Mouse (Mus musculus): ENCODE measurements around the gene Oat.

The Oat gene

DNA sequence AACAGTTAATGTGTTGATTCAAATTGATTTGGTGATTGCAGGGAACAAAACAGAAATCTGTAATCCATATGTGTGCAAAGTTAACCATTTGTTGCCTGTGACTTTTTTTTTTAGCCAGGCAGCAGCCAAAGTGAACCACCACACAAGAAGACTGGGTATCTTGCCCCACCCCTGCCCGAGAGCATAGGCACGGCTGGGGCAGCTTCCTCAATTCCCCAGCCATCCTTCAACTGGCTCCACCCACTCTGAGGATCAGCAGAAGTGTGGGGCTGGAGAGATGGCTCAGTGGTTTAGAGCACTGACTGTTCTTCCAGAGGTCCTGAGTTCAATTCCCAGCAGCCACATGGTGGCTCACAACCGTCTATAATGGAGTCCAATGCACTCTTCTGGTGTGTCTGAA lies 34.6 kb downstream of the Oat start:
- DNase-seq (ENCODE audit: low spot score in 2 of 2): no peak

DNA sequence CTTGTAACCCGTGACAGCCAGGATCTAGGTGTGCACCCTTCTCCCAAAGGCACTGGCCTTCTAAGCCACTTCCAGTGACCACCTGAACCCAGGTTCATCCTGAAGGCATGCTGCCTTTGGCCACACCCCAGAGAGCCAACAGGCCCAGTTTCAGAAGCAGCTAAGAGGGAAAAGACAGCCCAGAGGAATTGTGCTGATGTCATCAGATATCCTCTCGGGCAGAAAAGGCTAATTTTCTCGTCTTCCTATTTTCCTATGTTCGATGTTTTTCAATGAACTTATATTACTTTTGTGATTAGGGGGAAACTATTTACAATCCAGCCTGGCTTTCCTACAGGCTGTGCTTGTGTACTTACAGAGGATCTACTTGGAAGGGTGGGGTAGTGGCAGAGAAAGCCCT lies 35.6 kb downstream of the Oat start:
- no peak for DNase-seq (ENCODE audit: low spot score in 2 of 2)

DNA sequence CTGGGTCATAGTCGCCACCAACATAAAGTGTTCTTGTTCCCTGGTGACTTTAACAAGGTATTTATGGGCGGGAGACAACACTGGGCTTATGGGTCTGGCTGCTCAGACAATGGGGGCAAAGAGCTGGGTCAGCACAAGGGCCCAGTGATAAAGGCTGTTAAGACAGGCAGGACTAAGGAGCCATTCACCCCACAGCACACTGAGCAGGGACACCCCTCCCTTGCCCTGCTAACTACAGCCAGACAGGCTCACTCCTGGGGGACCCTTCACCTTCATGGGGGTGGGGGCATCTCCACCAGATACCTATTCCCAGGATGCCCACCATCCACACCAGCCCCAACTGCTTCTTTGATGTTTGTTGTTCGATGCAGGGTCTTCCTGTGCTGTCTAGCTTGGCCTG lies 47.0 kb downstream of the Oat start:
- no peak for DNase-seq (ENCODE audit: low spot score in 2 of 2)

DNA sequence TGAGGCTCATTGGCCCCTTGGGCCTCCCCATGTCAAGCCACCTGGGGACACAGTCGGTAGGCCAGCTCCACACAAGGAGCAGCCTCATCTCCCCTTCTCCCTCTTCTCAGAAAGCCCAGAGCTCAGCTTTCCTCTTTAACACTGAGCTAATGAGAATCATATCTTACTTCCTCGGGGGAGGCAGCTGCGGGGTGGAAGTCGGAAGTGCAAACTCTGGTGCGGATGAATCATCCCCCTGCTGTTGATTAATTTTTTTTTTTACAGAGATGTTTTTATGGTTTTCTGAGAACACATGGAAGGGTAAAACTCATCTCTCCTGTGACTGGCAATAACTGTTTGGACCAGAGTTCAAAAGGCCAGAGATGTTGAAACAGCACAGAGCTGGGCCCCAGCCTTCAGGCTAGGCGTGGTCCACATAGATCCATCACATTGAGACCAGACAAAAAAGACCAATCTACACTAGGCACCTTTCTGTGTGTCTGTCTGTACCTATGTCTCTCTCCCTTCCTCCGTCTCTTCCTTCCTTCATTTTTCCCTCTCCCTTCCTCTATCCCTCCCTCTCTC lies 62.7 kb downstream of the Oat start:
- no peak for DNase-seq (ENCODE audit: low spot score in 2 of 2)

DNA sequence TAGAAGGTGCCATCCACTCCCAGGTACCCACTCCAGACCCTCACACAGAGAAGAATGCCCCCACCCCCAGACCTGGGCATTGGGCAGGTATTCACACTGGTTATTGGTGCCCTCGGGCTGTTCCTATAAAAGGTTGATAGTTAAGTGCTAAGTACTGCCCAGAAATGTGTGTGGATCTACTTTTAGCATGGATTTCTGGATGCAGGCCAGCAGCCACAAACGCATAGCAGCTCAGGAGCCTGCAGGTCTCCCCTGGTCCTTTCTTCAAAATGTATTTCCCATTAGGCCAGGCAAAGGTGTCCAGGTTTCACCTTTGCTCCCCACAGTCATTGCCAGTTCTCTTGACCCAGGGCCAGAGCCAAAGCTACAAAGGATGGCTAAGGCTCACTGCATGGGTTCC lies 67.1 kb downstream of the Oat start:
- no peak for DNase-seq (ENCODE audit: low spot score in 2 of 2)

Measured in spleen, postnatal 4 days (tissue).